In genomic region chr11:78453675-78454074, GRCm38 (mm10) we compare ENCODE assay signal across 10 mouse cellular contexts. TPM values are rescaled to one million over a fixed set of nuclear protein-coding genes. Genes with fewer than 3 reads are reported as not detected.
DNase-seq lines count a peak whose midpoint lies in the region; ATAC-seq and TF ChIP-seq lines count a peak whose summit lies in the region.
"Had no signal": no experiment of that assay in that cellular context is flagged by ENCODE, and none has a peak within 500 bp of the region (broad histone marks: within the 10 kb centered on the region; RNA-seq: fewer than 3 reads in every experiment).

No protein-coding gene starts in this region.

- H3K27me3 ChIP-seq in heart, embryonic 10.5 days (ENCODE audit: insufficient read depth, poor library complexity, severe bottlenecking): peaks cover 5% of the 10 kb centered on the region; the same call in 1 of the 2 replicates
- no peaks in the 10 kb centered on the region for H3K27me3 ChIP-seq in Patski
- H3K27me3 ChIP-seq: embryonic facial prominence, embryonic 13.5 days; limb, embryonic 13.5 days had no signal

- peaks cover 7% of the 10 kb centered on the region for H3K4me1 ChIP-seq in heart, embryonic 10.5 days
- H3K4me1 ChIP-seq in cortical plate, adult 2 months (ENCODE audit: control insufficient read depth, insufficient read depth, low read length): no peaks in the 10 kb centered on the region
- H3K4me1 ChIP-seq: embryonic facial prominence, embryonic 13.5 days; limb, embryonic 13.5 days had no signal

- peak; percentile 99 for TF ChIP-seq CTCF in Patski (IDR thresholded peaks at IDR 0.05)
- peak; percentile 96 for TF ChIP-seq CTCF in cortical plate, adult 2 months (IDR thresholded peaks at IDR 0.05; ENCODE audit: extremely low read depth, insufficient read depth, low read length)

- no peak overlapping the region for H3K4me3 ChIP-seq in heart, embryonic 10.5 days
- H3K4me3 ChIP-seq in cortical plate, adult 2 months (ENCODE audit: insufficient read depth, low read length): no peak overlapping the region
- H3K4me3 ChIP-seq: embryonic facial prominence, embryonic 13.5 days; limb, embryonic 13.5 days had no signal

- in situ Hi-C loops in Patski (cut with MboI; ENCODE audit: low pct_unique_long_range_greater_than_20kb): loop anchor here (5.0 kb wide), 1 partner anchor 96 kb away; no protein-coding TSS in a partner anchor

- no peak overlapping the region for H3K27ac ChIP-seq in heart, embryonic 10.5 days
- H3K27ac ChIP-seq in cortical plate, adult 2 months (ENCODE audit: insufficient read depth, low read length): no peak overlapping the region
- H3K27ac ChIP-seq: embryonic facial prominence, embryonic 13.5 days; limb, embryonic 13.5 days had no signal

- ATAC-seq in Patski: no peak

- H3K9me3 ChIP-seq in heart, embryonic 10.5 days: no peaks in the 10 kb centered on the region
- H3K9me3 ChIP-seq: embryonic facial prominence, embryonic 13.5 days; limb, embryonic 13.5 days had no signal

- 12% methylated on average over 4 of the region's 4 CpGs for WGBS in heart, embryonic 10.5 days

- CTCF ChIA-PET in Patski (lab: Charles Lee): interaction anchor here (0.7 to 9.4 kb wide), 17 partner anchors 9 to 108 kb away, joined by 3 to 125 read pairs (median 4); no protein-coding TSS in a partner anchor

- no peak for TF ChIP-seq POLR2A in cortical plate, adult 2 months (IDR thresholded peaks at IDR 0.05; ENCODE audit: extremely low read depth, insufficient read depth, low read length)

- peak; percentile 48 for DNase-seq in heart, adult 8-10 months (ENCODE audit: low spot score)
- no peak for DNase-seq in heart, embryonic 10.5 days (ENCODE audit: low spot score)
- DNase-seq in 3T3-L1 (ENCODE audit: low read depth, low spot score) (peak; percentile 78), Patski (ENCODE audit: low read depth, low spot score) (no peak)
- DNase-seq in kidney, postnatal 4 days: peak; percentile 86
- DNase-seq in retina, adult 2 months (ENCODE audit: low read depth, low spot score): peak; percentile 42
- peak; percentile 35 to 66 for DNase-seq in urinary bladder, postnatal 36 days (ENCODE audit: low spot score in 2 of 2)

- POLR2A ChIA-PET in Patski (lab: Charles Lee): no interaction called here

- H3K36me3 ChIP-seq in heart, embryonic 10.5 days: no peaks in the 10 kb centered on the region
- H3K36me3 ChIP-seq: embryonic facial prominence, embryonic 13.5 days; limb, embryonic 13.5 days had no signal

RNA-seq across cellular contexts. Expression of gene Slc46a1, which starts 11.8 kb away (rescaled TPM):
- total RNA-seq in heart, adult 8-10 months (2022): 1 to 10 TPM; 1.4 to 3.3 (median 1.9) TPM
- polyA plus RNA-seq in heart, embryonic 10.5 days (2016; fragmentation: Nextera tagmentation; extraction: Ambion mirVana): 7.8 and 12.8 TPM in 2 replicates
- 15.6 TPM for polyA plus RNA-seq in Patski (2021)
- 13.6 and 14.7 TPM in 2 replicates for polyA plus RNA-seq in cortical plate, adult 2 months (2012; rRNA removed)

RNA-seq across cellular contexts. Expression of gene Slc13a2, which starts 31.7 kb away (rescaled TPM):
- not detected for total RNA-seq in heart, adult 8-10 months (2022)
- not detected in 2 replicates for polyA plus RNA-seq in heart, embryonic 10.5 days (2016; fragmentation: Nextera tagmentation; extraction: Ambion mirVana)
- 1.1 TPM for polyA plus RNA-seq in Patski (2021)
- polyA plus RNA-seq in cortical plate, adult 2 months (2012; rRNA removed): 0.04 TPM in 1 of 2 replicates, not detected in the other
- polyA plus RNA-seq: embryonic facial prominence, embryonic 13.5 days; limb, embryonic 13.5 days had no signal

RNA-seq across cellular contexts. Expression of gene Sarm1, which starts 43.9 kb away (rescaled TPM):
- total RNA-seq in heart, adult 8-10 months (2022): under 1 TPM; 0.38 to 0.81 (median 0.48) TPM
- 0.10 and 1.5 TPM in 2 replicates for polyA plus RNA-seq in heart, embryonic 10.5 days (2016; fragmentation: Nextera tagmentation; extraction: Ambion mirVana)
- polyA plus RNA-seq in Patski (2021): 1.4 TPM
- polyA plus RNA-seq in cortical plate, adult 2 months (2012; rRNA removed): 26.2 and 27.0 TPM in 2 replicates

RNA-seq across cellular contexts. Expression of gene Vtn, which starts 45.2 kb away (rescaled TPM):
- 10 to 100 TPM; 14.3 to 19.1 (median 17.1) TPM for total RNA-seq in heart, adult 8-10 months (2022)
- 1.6 and 43.5 TPM in 2 replicates for polyA plus RNA-seq in heart, embryonic 10.5 days (2016; fragmentation: Nextera tagmentation; extraction: Ambion mirVana)
- polyA plus RNA-seq in Patski (2021): not detected
- 159 and 182 TPM in 2 replicates for polyA plus RNA-seq in cortical plate, adult 2 months (2012; rRNA removed)

RNA-seq across cellular contexts. Expression of gene Sebox, which starts 49.6 kb away (rescaled TPM):
- total RNA-seq in heart, adult 8-10 months (2022): not detected
- polyA plus RNA-seq in heart, embryonic 10.5 days (2016; fragmentation: Nextera tagmentation; extraction: Ambion mirVana): not detected in 2 replicates
- not detected for polyA plus RNA-seq in Patski (2021)
- polyA plus RNA-seq in cortical plate, adult 2 months (2012; rRNA removed): 3.3 and 4.3 TPM in 2 replicates
- polyA plus RNA-seq: embryonic facial prominence, embryonic 13.5 days; limb, embryonic 13.5 days had no signal

Comparison
In these comparisons a context has a peak if more than half of its experiments do, and no peak if none do; other contexts are left out.
1. DNase-seq: peak in heart, adult 8-10 months (single experiment), 3T3-L1 (single experiment), kidney, postnatal 4 days (2 of 2), retina, adult 2 months (single experiment) and urinary bladder, postnatal 36 days (2 of 2); none in heart, embryonic 10.5 days (single experiment) and Patski (single experiment).
2. RNA of gene Sarm1, which starts 43.9 kb away (polyA plus RNA-seq): 26.2 to 27.0 TPM in cortical plate, adult 2 months; 0.10 to 1.5 TPM in heart, embryonic 10.5 days and 1.4 TPM in Patski (single experiment); every median in the first group is over 10 times any median in the second.